Mouse (Mus musculus) cerebellum, adult 9-11 months (tissue): Measurements from ENCODE around the gene Nxnl1.

Experiments used
- DNase-seq: peaks from one replicate; pipeline ENCODE4 v3.0.0; 2022

Gene Nxnl1

DNA sequence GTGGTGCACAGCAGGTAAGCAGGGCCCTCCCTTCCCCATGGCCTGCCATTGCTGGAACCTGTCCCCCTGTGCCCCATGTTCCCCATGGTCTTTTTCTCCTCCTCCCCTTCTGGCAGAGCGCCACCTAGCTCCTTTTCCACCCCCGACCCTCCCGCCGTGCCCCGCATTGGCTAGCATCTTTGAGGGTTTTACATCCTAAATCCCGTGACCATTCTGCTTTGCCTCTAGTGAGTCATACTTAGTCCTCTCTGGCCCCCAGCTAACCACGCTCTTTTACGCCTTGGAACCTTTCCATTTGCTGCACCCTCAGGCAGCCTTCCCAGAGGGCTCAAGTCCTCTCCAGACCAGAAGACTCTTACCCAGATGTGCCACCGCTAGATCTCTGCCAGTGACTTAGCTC lies 13.8 kb upstream of the Nxnl1 start:
- no peak for DNase-seq

DNA sequence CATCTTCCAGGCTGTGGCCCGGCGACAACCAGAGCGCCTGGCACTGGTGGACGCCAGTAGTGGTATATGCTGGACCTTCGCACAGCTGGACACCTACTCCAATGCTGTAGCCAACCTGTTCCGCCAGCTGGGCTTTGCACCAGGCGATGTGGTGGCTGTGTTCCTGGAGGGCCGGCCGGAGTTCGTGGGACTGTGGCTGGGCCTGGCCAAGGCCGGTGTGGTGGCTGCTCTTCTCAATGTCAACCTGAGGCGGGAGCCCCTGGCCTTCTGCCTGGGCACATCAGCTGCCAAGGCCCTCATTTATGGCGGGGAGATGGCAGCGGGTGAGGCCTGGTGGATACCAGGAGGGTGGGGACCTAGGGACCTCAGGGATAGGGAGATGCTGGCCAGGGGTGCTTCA lies 13.1 kb upstream of the Nxnl1 start:
- DNase-seq = no peak

DNA sequence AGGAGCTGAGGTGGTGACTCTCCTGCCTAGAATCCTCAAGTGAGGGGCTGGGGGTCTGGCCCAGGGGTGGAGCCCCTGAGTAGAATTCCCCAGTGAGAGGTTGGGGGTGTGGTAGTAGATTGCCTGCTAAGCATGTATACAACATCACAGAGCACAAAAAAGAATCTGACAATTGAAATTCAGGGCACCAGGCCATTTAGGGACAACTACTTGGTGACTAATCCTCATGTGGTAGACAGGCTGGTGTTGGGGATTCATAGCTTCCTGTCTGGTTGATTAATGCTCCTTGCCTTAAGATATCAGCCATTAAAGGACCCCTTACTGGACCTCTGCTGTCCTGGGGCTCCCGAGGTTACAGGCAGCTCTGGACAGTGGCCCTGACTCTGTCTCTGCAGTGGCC lies 12.6 kb upstream of the Nxnl1 start:
- DNase-seq = no peak

DNA sequence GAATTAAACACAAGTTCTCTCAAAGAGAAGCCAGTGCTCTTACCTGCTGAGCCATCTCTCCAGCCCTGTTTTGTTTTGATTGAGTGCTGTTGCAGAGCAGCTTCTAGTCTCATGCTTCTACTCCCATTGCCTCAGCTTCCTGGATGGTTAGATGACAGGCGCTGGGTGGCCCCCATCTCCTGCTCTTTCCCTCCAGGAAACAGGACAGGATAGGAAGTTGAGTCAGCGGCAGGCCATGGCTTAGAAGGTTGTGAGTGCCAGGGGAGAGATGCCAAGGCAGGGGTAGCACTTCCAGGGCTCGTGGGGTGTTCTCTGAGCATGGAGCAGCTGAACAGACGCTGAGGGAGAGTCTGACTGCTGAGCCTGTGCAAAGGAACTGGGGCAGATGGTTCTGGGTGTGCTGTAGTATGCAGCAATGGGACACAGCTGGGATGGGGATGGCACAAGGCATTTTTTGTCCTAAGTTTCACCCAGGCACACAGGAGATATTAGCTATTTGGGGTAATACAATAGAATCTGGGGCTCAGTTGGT lies 11.5 kb upstream of the Nxnl1 start:
- no peak for DNase-seq

DNA sequence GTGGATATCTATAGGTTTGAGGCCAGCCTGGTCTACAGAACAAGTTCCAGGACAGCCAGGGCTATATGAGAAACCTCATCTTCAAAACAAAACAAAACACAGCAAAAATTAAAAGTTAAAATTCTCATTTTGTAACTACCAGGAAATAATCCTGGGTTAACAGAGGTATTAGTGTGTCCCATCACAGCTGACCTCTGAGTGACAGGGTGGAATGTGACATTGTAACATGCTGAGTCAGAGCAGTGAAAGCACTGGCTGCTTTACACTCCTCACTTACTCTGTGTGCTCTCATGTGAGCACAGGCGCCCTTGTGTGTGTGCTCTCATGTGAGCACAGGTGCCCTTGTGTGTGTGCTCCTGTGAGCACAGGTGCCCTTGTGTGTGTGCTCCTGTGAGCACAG lies 8.6 kb upstream of the Nxnl1 start:
- no peak for DNase-seq

DNA sequence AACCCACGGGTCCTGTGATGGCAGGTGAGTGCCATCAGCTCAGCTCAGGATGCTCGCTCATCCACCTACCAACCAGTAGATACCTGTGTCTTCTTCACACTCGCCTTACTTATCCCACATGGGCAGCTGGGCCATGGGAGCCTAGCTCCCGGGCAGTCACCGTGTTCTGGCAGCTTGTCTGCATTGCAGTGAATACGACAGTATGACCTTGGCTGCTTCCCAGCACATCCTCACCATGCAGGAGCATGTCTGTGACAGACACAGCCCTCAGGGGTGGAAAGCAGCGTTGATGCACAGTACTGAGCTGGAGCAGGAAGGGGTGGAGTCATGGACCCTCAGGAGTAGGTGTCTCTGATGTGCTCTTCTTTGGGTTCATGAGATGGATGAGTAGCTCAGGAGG lies 8.0 kb upstream of the Nxnl1 start:
- DNase-seq = no peak

DNA sequence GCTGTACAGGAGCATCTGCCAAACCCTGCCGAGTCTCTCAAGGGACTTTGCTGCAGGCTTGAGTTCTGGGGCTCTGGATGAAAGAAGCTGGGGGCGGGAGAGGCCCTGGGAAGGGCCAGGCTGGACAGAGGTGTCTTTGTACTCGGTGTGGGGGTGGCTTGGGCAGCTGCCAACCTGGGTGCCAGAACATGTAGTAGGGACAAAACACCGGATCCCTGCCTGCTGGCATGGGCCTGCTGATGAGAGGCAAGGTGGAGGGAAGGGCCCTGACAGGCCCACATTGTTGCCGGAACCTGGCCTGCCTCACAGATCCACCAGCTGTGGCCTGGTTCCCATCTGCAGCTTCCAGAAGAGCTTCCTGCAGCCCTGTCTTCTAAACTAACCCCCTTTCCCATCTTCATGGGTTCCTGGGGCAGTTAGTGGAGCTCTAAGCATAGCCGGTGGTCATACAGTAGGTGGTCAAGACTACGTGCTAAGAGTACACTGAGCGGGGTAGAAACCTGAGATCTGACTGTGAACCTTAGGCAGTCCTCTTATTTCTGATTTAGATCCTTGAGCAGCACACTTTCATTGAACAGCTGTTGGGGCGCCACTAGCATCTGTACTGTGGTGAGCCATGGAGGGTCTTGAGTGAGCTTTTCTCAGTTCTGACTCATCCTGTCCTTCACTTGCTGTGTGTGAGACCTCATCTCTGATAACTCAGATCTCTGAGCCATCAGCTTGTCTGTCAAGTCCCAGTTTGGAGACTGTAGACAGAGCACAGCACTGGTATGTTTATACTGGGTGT lies 6.6 kb upstream of the Nxnl1 start:
- peak; percentile 83 for DNase-seq

DNA sequence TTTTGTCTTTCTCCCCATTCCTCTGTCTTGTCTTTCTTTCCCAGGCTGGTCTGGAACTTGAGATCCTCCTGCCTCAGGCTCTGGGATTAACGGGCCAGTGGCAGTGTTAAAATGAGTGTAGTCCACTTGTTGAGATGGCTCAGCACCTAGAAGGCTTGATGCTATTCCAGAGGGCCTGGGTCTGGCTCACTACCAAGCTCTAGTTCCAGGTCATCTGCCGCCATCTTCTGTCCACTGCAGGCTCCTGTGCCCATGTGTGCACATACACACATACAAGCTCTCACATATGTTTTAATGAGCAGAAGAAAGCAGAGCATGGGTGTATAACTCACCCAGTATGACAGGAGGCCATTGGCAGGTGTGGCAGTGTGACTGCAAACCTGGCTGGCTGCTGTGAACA lies 5.7 kb upstream of the Nxnl1 start:
- no peak for DNase-seq

DNA sequence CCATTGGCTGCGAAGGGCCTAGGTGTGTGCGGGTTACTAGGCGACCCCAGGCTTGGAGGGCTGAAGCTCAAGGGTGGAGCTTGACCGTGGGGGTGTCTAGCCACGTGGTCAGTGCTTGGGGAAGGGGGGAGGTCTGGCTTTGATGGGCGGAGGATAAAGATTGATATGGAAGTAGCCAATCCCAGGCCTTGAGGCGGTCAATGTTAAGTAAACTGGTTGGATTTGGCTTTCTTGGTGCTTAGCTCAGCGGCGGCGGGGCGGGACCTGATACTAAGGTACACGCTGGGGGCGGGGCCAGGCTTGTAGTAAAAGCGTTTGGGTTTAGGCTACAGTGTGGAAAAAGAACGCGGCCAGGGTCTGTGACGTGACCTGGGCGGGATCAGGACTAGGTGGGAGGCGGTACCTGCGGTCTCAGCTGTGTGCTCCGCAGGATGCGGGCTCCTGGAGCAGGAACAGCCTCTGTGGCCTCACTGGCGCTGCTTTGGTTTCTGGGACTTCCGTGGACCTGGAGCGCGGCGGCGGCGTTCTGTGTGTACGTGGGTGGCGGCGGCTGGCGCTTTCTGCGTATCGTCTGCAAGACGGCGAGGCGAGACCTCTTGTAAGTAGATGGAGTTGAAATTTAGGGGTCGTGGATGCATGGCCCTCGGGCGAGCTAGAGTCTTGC lies 4.0 kb upstream of the Nxnl1 start:
- peak; percentile 99 for DNase-seq

DNA sequence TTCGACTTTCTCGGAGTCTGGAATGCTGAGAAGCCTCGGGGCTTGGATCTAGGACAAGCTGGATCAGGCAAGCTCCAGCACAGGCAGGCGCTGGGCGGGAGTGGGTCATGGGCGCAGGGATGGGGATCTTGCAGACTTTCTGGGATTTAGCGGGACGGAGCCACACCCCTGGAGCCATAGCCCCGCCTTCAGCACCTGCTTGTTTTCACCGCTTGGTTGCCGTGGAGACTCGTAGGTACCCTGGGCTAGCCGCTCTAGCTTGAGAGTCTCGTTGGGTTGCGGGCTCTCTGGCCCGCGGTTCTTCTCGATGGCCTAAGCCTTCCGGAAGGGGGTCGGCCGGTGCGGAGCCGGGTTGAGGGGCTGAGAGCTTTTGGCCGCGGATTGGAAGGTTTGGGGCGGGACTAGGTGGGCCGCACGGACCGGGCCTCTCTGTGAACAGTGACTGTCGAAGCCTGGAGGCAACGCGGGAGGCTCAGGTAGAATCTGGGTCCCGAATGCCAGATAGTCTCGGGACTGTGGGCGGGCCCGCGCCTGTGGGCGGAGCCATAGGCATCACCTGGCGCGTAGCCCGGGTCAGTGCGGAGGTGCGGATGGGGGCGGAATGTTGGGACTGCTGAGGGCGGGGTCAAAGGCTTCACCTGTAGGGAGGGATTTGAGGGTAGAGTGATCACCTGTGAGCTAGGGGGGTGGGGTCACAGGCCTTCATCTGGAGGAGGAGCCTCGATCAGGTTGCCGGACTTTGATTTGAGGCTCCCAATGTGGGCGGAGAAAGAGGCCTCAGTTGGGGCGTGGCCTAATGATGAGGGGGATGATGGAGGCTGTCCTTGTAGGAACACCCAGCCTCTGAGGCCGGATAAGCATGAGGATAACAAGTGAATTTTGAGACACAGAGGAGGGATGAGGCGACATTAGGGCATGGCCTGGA lies 3.2 kb upstream of the Nxnl1 start:
- peak; percentile 98 for DNase-seq

DNA sequence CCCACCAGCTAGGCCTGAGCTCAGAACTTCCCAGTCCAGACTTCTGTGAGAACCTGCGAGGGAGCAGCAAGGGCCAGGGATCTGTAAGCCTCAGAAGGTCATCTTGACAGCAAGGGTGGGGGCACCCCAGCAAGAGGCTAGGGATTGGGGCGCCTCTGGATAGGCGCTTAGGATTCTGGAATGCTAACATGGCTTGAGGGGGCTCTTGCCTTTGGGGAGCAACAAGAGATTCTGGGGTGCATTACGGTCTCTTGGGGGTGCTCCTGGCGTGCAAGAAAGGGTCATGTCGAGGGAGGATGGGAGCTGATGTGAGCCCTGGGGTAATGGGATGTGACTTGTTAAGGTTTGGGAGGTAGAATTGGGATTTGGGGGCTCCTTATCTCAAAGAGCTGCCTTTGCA lies 2.5 kb upstream of the Nxnl1 start:
- DNase-seq = peak; percentile 77

DNA sequence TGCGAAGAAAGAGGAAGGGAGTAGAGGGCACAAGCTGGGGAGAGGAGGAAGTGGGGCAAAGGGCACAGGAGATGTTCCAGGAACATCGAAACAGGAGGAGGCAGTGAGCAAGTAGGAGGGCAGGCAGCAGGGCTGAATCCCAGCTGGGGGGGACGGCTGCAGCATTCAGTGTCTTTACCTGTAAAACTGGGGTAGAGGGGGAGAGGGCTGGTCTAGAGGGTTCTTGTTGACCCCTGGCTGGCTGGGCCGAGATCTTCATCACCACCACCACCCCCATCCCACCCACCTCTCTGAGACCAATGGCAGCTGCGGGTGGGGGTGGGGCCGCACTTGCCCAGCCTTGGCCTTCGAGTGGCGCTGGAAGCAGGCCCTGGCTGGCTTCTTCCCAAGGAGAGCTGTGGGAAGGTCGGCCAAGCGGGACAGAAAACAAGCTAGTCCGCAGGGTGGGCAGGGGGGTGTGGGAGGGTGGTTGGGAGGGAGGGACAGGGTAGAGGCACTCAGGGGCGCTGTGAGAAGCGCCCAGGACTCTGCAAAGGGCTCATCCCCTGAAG lies 2.1 kb upstream of the Nxnl1 start, which contains the start of gene Slc27a1:
TSS of gene Slc27a1 (plus strand) at position 496 of the 551 bp plus-strand sequence.
- peak; percentile 78 for DNase-seq

DNA sequence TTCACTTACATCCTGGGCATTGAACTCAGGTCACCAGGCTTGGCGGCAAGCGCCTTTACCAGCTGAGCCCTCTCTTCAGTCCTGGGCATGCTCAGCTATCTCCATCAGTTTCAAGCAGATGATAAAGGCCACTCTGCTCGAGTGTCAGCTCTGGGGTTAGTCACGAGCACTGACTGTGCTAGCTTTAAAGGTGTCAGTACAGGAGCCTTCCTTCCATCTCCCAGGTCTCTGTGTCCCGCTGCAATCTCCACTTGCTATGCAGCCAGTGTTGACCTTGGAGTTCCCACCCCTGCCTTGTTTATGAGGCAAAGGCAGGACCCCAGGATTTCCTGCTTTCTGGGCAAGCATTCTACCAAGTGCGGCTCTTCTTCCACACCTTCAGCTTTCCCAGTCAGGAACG lies 1.2 kb upstream of the Nxnl1 start:
- DNase-seq = no peak

DNA sequence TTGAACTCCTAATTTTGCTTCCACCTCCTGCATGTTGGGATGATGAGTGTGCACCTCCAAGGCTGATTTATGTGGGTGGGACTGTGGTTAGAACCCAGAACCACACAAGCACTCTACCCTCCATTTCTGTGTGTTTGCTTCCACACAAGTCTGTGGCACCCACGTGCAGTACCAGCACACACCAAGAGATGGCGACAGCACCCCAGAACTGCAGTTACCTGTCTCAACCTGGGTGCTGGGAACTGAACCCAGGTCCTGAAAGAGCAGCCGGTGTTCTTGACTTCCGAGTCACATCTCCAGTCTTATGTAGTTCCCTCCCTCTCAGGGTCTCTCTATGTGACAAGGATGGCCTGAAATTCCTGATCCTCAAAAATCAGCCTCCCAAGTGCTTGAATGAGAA lies 2.4 kb downstream of the Nxnl1 start:
- no peak for DNase-seq

DNA sequence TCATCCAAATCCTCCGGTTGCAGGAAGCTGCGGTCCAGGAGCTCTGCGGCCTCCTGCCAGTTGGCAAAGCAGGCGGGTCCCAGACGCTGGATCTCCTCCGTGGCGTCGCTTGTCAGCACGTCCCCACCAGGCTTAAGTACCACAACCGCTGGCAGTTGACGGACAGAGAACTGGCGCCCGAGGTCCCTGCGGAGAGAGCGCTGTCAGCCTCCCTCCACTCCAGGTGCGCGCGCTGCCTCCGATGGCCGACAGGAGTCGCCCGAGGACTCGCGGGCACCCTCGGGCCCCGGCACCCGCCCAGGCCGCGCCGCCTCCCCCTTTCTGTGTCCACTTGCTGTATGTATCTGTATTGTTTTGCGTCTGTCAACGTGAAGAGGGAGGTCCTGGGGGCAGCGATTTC lies 3.6 kb downstream of the Nxnl1 start:
- DNase-seq = peak; percentile 78

DNA sequence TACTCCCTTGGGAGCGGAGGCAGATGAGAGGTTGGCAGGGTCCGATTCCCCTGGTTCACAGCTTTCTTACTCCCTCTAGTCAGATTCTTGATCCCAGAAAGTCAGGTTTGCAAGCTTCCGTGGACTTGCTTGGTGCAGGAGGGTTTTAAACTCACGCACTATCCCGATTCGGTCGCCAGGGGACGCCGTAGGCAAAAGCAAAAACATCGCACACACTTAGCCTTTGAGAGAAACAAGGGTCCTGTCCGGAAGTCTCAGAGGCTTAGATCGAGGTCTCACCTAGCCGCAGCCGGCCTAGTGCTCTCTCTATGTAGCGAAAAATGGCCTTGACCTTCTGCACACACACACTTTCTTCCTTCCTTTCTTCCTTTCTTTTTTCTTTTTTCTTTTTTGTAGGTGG lies 5.0 kb downstream of the Nxnl1 start:
- peak; percentile 57 for DNase-seq

DNA sequence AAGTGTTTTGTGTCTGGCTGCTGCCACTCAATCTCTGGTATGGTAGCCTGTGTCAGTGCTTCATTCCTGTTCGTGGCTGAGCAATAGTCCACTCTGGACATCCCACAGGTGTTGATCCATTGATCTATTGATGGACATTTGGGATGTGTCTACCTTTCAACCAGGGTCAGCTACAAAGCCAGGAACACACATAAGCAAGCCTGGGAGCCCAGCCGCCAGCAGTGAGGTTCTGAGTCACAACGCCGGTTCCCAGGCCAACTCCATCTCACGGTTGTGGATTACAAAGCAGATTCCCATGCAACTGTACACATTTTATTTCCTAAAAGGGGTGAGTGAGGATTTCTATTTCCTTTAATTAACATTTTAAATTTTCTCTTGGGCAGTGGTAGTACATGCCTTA lies 5.6 kb downstream of the Nxnl1 start:
- no peak for DNase-seq

DNA sequence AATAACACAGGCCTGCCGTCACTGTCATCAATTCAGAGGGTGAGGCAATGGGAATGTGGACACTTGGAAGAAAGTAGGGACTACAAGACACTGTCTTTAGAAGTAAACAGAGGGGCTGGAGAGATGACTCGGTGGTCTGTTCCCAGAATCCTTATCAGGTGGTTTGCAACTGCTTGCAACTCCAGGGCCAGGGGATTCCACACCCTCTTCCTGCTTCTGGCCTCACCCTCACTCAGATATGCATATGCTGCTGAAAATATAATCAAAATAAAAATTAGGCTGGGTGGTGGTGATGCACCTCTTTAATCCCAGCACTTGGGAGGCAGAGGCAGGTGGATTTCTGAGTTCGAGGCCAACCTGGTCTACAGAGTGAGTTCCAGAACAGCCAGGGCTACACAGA lies 6.3 kb downstream of the Nxnl1 start:
- DNase-seq = no peak

DNA sequence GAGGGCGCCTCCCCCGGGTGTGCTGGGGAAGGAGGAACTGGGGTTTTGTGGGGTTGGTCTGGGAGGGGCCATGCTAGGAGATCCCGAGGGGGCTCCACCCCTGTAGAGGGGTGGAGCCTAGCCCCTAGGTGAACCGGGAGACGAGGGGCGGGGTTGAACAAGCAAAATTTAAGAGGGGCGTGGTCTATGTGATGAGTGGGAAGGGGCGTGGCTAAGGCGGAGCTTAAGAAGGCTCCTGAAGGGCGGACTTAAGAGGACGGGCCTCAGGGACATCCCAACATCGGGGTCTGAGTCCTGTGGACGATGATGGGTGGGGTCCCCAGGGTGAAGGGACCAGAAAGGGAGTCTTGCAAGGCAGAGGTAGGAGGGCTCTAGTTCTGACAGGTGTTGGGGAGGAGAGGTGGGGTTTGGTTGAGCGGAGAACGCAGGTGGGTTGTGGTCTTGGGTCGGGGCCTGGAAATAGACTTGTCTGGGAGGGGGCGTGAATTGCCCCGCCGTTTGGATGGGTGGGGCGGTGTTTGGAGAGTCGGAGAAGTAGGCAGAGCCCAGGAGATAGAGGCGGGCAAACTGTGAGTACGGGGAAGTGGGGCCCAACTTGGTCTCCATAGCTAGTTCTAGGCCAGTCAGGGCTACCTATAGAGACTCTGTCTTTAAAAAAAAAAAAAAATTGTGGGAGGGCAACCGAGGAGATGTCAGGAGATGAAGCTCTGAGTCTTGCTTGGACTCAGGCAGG lies 7.3 kb downstream of the Nxnl1 start:
- DNase-seq = peak; percentile 38

DNA sequence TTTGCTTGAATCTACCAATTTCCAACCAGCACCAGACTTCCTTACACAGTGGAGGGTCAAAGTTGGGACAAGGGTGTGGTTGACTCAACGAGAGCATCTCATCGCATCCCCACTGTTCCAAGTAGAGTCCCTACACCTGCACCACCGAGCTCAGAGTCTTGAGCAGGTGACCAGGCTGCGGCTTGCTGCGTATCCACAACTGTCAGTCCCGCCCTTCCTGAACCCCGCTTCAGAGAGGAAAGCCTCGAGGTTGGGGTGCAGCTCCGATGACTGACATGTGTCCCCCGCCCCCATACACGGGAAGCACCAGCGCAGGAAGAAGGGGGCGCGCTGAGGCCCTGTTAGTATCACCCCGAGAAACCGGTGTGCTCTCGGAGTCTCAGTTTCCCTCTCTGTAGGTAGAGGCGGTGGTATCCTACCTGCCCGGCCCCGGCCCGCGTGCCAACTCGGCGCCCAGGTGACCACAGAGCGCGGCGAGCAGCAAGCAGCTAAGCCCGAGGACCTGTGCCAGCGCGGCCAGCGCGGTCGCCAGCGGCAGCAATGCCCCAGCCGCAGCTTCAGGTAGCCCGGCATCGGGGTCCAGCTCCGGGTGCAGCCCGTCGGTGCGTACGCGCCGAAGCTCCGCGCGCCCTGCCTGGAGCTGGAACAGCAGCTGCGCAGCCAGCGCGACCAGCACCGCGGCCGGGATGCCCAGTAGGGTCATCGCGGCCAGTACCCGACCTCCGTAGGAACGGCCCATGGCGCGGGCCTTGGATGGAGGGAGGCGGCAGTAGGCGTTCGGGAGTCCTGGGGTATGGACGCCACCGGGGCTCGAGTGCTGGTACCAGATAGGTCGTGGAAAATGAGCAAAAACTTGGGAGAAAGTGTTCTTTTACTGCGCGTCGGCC lies 8.1 kb downstream of the Nxnl1 start, which contains the start of gene Tmem221:
TSS of gene Tmem221 (minus strand) at position 801 of the 887 bp plus-strand sequence.
- DNase-seq = no peak

DNA sequence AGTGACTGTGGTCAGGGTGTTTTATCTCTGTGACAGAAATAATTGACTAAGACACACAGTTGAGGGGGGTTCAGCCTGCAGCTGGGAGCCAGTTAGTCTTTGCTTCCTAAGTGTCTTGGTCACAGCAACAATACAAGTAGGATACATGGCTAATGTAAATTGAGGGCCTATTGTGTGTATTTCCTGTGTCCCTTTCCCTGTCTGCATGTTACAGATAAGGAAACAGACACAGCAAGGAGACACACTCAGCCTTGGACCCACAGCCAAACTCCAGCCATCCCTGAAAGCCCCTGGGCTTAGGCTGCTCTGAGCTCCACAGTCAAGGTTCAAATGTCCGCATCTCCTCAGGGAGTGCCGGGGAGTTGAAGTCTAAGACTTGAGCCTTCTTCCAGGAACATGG lies 11.8 kb downstream of the Nxnl1 start:
- no peak for DNase-seq
